Mouse (Mus musculus) left cerebral cortex, adult 9 months (tissue): ENCODE data around the gene Rhox7b.
"Not testable (repeated sequence)": the region's sequence is repeated elsewhere in the genome, so short reads cannot be mapped to it uniquely, and the experiment has no call there.

Source experiments
- DNase-seq, 2 experiments: peaks; one replicate each; pipeline ENCODE4 v3.0.0; 2022; ENCODE audit warnings: low spot score in 2 of 2

Rhox7b gene

GRCm38 (mm10) chrX:37897132-37897531, at the start of gene Rhox7b:
Rhox7b (minus strand) TSS chrX:37897232.
- DNase-seq, result not testable (repeated sequence)

- DNase-seq, result no peak
These were observed 19.3 kb upstream of the Rhox7b start for GRCm38 (mm10) chrX:37916311-37916710.

- no peak for DNase-seq
These were observed 11.5 kb upstream of the Rhox7b start for GRCm38 (mm10) chrX:37908581-37908980.

GRCm38 (mm10) chrX:37903727-37904126, 6.7 kb upstream of the Rhox7b start:
- no peak for DNase-seq

- DNase-seq, result not testable (repeated sequence)
These were observed 4.6 kb upstream of the Rhox7b start, which contains the start of gene Rhox9 for GRCm38 (mm10) chrX:37901670-37902069. Rhox9 (minus strand) TSS chrX:37901770.

GRCm38 (mm10) chrX:37878844-37879243, 18.2 kb downstream of the Rhox7b start, which contains the start of gene Rhox8:
Rhox8 (minus strand) TSS chrX:37878944.
- DNase-seq, result no peak

- DNase-seq, result no peak
These were observed 25.4 kb downstream of the Rhox7b start for GRCm38 (mm10) chrX:37871641-37872040.
